Mouse (Mus musculus): ENCODE measurements around the gene Arhgap28. TPM values are rescaled to one million over a fixed set of nuclear protein-coding genes. Genes with fewer than 3 reads are reported as not detected.
A peak's percentile ranks its signal among the peaks of the same experiment; 100 is the strongest.

The Arhgap28 gene
- polyA plus RNA-seq, 1 experiment from 2014 or later = 26.3 TPM

- no peaks in the 10 kb centered on the region for H3K36me3 ChIP-seq
- H3K9me3 ChIP-seq (replicated peaks) = 0 out of 2 replicates have a peak, but pooled peaks cover 4% of the 10 kb centered on the region
- H3K4me1 ChIP-seq = no peaks in the 10 kb centered on the region
- no peak overlapping the region for H3K27ac ChIP-seq (replicated peaks)
- H3K27me3 ChIP-seq (ENCODE audit: low read depth, poor library complexity, severe bottlenecking) = no peaks in the 10 kb centered on the region
- WGBS = 92% methylated on average over 7 of the region's 7 CpGs
- no peak for DNase-seq (ENCODE audit: low spot score)
- no peak overlapping the region for H3K4me3 ChIP-seq
These were observed 85.7 kb downstream of the Arhgap28 start for GRCm38 (mm10) chr17:67918201-67918600.

DNA sequence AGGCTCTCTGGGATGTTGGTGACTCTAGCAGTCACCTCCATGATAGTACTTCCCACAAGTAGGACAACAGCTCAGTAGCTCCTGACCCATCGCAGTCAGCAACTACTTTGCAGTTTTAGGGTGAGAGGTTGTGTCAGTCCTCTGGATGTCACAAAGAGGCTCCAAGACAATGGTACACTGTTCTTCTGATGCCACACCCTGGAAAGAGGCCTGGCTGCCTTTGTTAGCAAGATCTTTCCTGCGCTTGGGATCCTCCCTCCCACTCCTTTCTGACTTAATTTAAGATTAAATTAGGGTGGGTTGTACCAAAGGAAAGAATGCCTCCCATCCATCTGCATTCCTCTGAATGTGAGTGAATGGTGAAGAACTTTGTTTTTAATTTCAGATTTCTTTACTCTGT is 87.0 kb downstream of the Arhgap28 start:
- 79% methylated on average over 2 of the region's 2 CpGs for WGBS

GRCm38 (mm10) chr17:67912640-67913039 is 91.3 kb downstream of the Arhgap28 start:
- no peak overlapping the region for H3K4me3 ChIP-seq
- no peaks in the 10 kb centered on the region for H3K4me1 ChIP-seq
- 0 out of 2 replicates have a peak, but pooled peaks cover 4% of the 10 kb centered on the region for H3K9me3 ChIP-seq (replicated peaks)
- no peak overlapping the region for H3K27ac ChIP-seq (replicated peaks)
- DNase-seq (ENCODE audit: low spot score) = peak; percentile 42
- no peaks in the 10 kb centered on the region for H3K36me3 ChIP-seq
- WGBS = 66% methylated on average over 12 of the region's 12 CpGs
- no peaks in the 10 kb centered on the region for H3K27me3 ChIP-seq (ENCODE audit: low read depth, poor library complexity, severe bottlenecking)

More for the DNA sequence above, 87.0 kb downstream of the Arhgap28 start:
- Histone ChIP-seq H3K36me3 (no peaks in the 10 kb centered on the region), H3K9me3 (replicated peaks) (0 out of 2 replicates have a peak, but pooled peaks cover 4% of the 10 kb centered on the region), H3K4me3 (no peak overlapping the region), H3K27ac (replicated peaks) (no peak overlapping the region), H3K4me1 (no peaks in the 10 kb centered on the region), H3K27me3 (ENCODE audit: low read depth, poor library complexity, severe bottlenecking) (no peaks in the 10 kb centered on the region)
- DNase-seq (ENCODE audit: low spot score) = no peak

GRCm38 (mm10) chr17:67912051-67912450 is 91.9 kb downstream of the Arhgap28 start:
- no peak for DNase-seq (ENCODE audit: low spot score)
- Histone ChIP-seq H3K4me1 (no peaks in the 10 kb centered on the region), H3K27me3 (ENCODE audit: low read depth, poor library complexity, severe bottlenecking) (no peaks in the 10 kb centered on the region), H3K27ac (replicated peaks) (no peak overlapping the region), H3K9me3 (replicated peaks) (0 out of 2 replicates have a peak, but pooled peaks cover 4% of the 10 kb centered on the region), H3K4me3 (no peak overlapping the region), H3K36me3 (no peaks in the 10 kb centered on the region)
- WGBS = 86% methylated on average over 11 of the region's 11 CpGs

DNA sequence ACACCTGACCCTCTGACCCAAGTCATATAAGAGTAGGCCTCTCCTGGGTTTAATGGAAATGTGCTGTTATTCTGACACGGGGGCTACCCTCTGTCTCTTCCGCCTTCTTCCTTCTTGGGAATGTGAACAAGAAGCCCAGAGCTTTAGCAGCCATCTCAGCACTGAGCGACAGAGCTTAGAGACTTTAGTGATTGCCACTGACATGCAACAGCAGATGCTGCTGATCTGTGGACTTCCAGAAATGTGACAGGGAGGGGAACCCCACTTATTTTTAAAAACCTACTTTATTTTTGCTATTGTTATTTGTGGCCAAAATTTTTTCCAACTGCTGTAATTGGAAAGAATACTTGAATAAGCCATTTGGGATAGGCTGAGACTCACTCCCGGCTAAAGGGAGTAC is 95.4 kb downstream of the Arhgap28 start:
- Histone ChIP-seq H3K4me3 (no peak overlapping the region), H3K27me3 (ENCODE audit: low read depth, poor library complexity, severe bottlenecking) (no peaks in the 10 kb centered on the region), H3K27ac (replicated peaks) (no peak overlapping the region), H3K4me1 (peaks cover 5% of the 10 kb centered on the region), H3K9me3 (replicated peaks) (no peaks in the 10 kb centered on the region), H3K36me3 (no peaks in the 10 kb centered on the region)
- no peak for DNase-seq (ENCODE audit: low spot score)
- 86% methylated on average over 4 of the region's 4 CpGs for WGBS

GRCm38 (mm10) chr17:67908137-67908536 is 95.8 kb downstream of the Arhgap28 start:
- Histone ChIP-seq H3K36me3 (no peaks in the 10 kb centered on the region), H3K27ac (replicated peaks) (no peak overlapping the region), H3K4me1 (peaks cover 5% of the 10 kb centered on the region), H3K9me3 (replicated peaks) (no peaks in the 10 kb centered on the region), H3K27me3 (ENCODE audit: low read depth, poor library complexity, severe bottlenecking) (no peaks in the 10 kb centered on the region), H3K4me3 (no peak overlapping the region)
- no peak for DNase-seq (ENCODE audit: low spot score)
- WGBS = 83% methylated on average over 4 of the region's 4 CpGs

DNA sequence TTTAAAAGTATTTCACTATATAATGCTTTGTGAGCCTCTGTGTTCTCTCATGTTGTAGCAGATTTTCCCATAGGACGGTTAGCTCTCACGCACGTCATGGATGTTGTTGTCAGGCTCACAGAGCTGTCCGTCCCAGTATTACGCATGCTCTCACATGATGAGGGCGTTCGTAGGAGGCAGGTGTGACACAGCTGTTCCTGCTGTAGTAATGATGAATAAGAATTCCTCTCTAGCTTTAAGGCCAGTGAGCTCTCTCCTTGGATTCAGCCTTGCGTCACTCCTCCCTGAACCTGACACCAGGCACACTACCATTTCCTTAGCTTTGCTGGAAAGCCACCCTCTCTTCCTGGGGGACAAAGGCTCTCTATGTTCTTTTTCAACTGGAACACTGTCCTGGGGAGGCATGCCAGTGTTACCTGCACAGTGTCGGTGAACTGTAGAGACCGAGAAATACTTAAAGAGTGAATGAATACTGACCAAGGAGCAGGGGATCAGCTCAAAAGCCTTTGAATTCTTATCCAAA is 96.3 kb downstream of the Arhgap28 start:
- WGBS = 95% methylated on average over 10 of the region's 10 CpGs
- H3K4me1 ChIP-seq = peaks cover 5% of the 10 kb centered on the region
- H3K9me3 ChIP-seq (replicated peaks) = no peaks in the 10 kb centered on the region
- no peaks in the 10 kb centered on the region for H3K27me3 ChIP-seq (ENCODE audit: low read depth, poor library complexity, severe bottlenecking)
- no peak overlapping the region for H3K4me3 ChIP-seq
- H3K27ac ChIP-seq (replicated peaks) = no peak overlapping the region
- DNase-seq (ENCODE audit: low spot score) = no peak
- H3K36me3 ChIP-seq = no peaks in the 10 kb centered on the region

GRCm38 (mm10) chr17:67906236-67906635 is 97.7 kb downstream of the Arhgap28 start:
- Histone ChIP-seq H3K9me3 (replicated peaks) (no peaks in the 10 kb centered on the region), H3K27me3 (ENCODE audit: low read depth, poor library complexity, severe bottlenecking) (no peaks in the 10 kb centered on the region), H3K4me1 (peaks cover 5% of the 10 kb centered on the region), H3K36me3 (no peaks in the 10 kb centered on the region), H3K27ac (replicated peaks) (no peak overlapping the region), H3K4me3 (no peak overlapping the region)
- 66% methylated on average over 3 of the region's 3 CpGs for WGBS
- no peak for DNase-seq (ENCODE audit: low spot score)

DNA sequence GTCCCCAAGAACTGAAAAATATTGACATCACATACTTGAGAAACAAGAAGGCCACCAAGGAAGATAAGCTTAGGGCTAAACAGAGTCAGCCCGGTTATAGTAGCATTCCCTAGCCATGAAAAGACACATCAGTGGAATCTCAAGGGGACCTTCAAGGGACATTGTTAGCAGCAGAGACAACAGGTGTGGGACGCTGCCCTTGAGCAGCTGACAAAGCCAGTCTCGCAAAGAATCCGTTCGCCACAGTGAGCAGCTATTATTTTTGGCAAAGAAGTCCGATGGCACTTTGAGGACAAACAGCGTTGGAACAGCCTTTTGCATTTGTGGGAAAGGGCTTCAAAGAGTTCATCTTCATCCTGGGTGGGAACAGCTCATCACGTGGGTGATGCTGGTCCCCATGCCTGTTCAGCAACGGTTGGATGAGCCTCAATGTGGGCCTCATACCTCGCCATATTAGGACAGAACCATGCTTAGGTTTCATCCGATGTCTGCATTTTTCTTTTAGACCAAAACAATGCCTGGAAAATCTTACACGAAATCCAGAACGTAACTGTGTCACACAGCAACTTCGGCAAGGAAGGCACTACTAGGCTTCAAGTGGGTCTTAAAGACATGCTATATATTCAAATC is 99.5 kb downstream of the Arhgap28 start:
- Histone ChIP-seq H3K27me3 (ENCODE audit: low read depth, poor library complexity, severe bottlenecking) (no peaks in the 10 kb centered on the region), H3K27ac (replicated peaks) (no peak overlapping the region), H3K9me3 (replicated peaks) (no peaks in the 10 kb centered on the region), H3K4me1 (peaks cover 5% of the 10 kb centered on the region), H3K4me3 (no peak overlapping the region), H3K36me3 (no peaks in the 10 kb centered on the region)
- no peak for DNase-seq (ENCODE audit: low spot score)
- 88% methylated on average over 14 of the region's 14 CpGs for WGBS

DNA sequence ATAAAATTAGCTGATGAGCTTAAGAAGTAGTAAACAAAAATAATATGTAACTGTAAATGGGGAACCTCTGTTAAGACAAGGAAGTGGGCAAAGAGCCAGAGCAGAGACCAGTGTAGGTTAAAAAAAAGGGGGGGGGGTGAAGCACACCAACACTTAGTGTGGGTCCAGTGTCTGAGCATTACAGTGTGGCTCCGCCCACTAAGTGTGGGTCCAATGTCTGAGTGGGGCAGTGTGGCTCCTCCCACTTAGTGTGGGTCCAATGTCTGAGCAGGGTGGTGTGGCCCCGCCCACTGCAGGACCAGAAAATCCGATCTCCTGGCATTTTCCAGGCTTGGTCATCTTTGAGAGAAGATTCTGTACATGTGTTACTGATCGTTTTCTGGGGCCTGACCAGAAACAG is 101.1 kb downstream of the Arhgap28 start:
- no peaks in the 10 kb centered on the region; the same call in 1 of the 2 replicates for H3K36me3 ChIP-seq
- DNase-seq (ENCODE audit: low spot score) = no peak
- WGBS = 96% methylated on average over 4 of the region's 4 CpGs
- H3K27ac ChIP-seq (replicated peaks) = no peak overlapping the region
- H3K4me1 ChIP-seq = peaks cover 5% of the 10 kb centered on the region
- H3K9me3 ChIP-seq (replicated peaks) = no peaks in the 10 kb centered on the region
- H3K4me3 ChIP-seq = no peak overlapping the region
- no peaks in the 10 kb centered on the region for H3K27me3 ChIP-seq (ENCODE audit: low read depth, poor library complexity, severe bottlenecking)

GRCm38 (mm10) chr17:67901161-67901560 is 102.8 kb downstream of the Arhgap28 start:
- Histone ChIP-seq H3K27me3 (ENCODE audit: low read depth, poor library complexity, severe bottlenecking) (no peaks in the 10 kb centered on the region), H3K4me1 (peaks cover under 1% of the 10 kb centered on the region), H3K9me3 (replicated peaks) (no peaks in the 10 kb centered on the region), H3K36me3 (no peaks in the 10 kb centered on the region; the same call in 1 of the 2 replicates), H3K27ac (replicated peaks) (0 out of 2 replicates have a peak overlapping the region, but pooled peaks have one; percentile 42), H3K4me3 (no peak overlapping the region)
- no peak for DNase-seq (ENCODE audit: low spot score)
- 80% methylated on average over 11 of the region's 11 CpGs for WGBS

DNA sequence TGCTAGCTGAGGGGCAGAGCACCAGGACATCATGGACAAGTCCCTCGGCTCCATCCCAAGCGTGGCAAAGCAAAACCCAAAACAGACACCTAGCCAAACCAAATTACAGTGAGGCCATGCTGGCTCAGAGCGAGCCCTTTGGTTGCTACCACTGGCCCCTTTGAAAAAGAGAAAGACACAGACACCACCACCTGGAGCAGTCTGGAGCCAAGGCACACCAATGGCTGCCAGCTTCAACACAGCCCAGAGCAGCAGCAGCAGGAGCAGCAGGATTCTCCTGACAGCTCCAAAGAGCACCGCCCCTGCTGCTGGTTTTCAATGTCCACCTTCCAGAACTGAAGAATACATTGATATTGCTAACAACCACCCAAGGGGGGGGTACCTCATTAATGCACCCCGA is 104.5 kb downstream of the Arhgap28 start:
- H3K36me3 ChIP-seq = peaks cover 12% of the 10 kb centered on the region; the same call in 1 of the 2 replicates
- H3K9me3 ChIP-seq (replicated peaks) = no peaks in the 10 kb centered on the region
- H3K4me3 ChIP-seq = no peak overlapping the region
- H3K27me3 ChIP-seq (ENCODE audit: low read depth, poor library complexity, severe bottlenecking) = no peaks in the 10 kb centered on the region
- no peak for DNase-seq (ENCODE audit: low spot score)
- 90% methylated on average over 5 of the region's 5 CpGs for WGBS
- H3K27ac ChIP-seq (replicated peaks) = no peak overlapping the region
- H3K4me1 ChIP-seq = no peaks in the 10 kb centered on the region

- Histone ChIP-seq H3K4me1 (no peaks in the 10 kb centered on the region), H3K27ac (replicated peaks) (no peak overlapping the region), H3K4me3 (no peak overlapping the region), H3K9me3 (replicated peaks) (no peaks in the 10 kb centered on the region), H3K27me3 (ENCODE audit: low read depth, poor library complexity, severe bottlenecking) (no peaks in the 10 kb centered on the region), H3K36me3 (peaks cover 12% of the 10 kb centered on the region; the same call in 1 of the 2 replicates)
- DNase-seq (ENCODE audit: low spot score) = no peak
- 98% methylated on average over 5 of the region's 5 CpGs for WGBS
These were observed 107.5 kb downstream of the Arhgap28 start for GRCm38 (mm10) chr17:67896413-67896812.
